ENCODE assay signal across 7 mouse cellular contexts in genomic region chr11:88728508-88728890, GRCm38 (mm10). TPM values are rescaled to one million over a fixed set of nuclear protein-coding genes. Genes with fewer than 3 reads are reported as not detected.
DNase-seq lines count a peak whose midpoint lies in the region; ATAC-seq and TF ChIP-seq lines count a peak whose summit lies in the region.

No protein-coding gene starts in this region.

- H3K36me3 ChIP-seq in ES-Bruce4 (ENCODE audit: control insufficient read depth, insufficient read depth, low read length, poor library complexity, severe bottlenecking): no peaks in the 10 kb centered on the region
- no peaks in the 10 kb centered on the region for H3K36me3 ChIP-seq in embryonic facial prominence, embryonic 10.5 days (replicated peaks)
- no peaks in the 10 kb centered on the region for H3K36me3 ChIP-seq in heart, embryonic 13.5 days
- no peaks in the 10 kb centered on the region for H3K36me3 ChIP-seq in small intestine, adult 2 months (ENCODE audit: control insufficient read depth, insufficient read depth, low read length)

- H3K4me2 ChIP-seq in heart, embryonic 13.5 days: peak overlapping the region; percentile 16; the same call in 1 of the 2 replicates

- 4% methylated on average over 6 of the region's 6 CpGs for WGBS in embryonic facial prominence, embryonic 10.5 days
- WGBS in heart, embryonic 13.5 days: 2% methylated on average over 6 of the region's 6 CpGs
- WGBS in small intestine, adult 2 months: 3% methylated on average over 6 of the region's 6 CpGs

- DNase-seq in adrenal gland, postnatal 10 days: peak; percentile 85
- peak; percentile 81 for DNase-seq in embryonic facial prominence, embryonic 10.5 days (ENCODE audit: low spot score)
- peak; percentile 88 to 90 for DNase-seq in layer of hippocampus, postnatal 10 days (ENCODE audit: low spot score in 2 of 2)

- TF ChIP-seq EP300 in ES-Bruce4 (IDR thresholded peaks at IDR 0.05; ENCODE audit: insufficient read depth, low read depth, low read length): no peak

- no peaks in the 10 kb centered on the region for H3K9me3 ChIP-seq in ES-Bruce4 (replicated peaks; ENCODE audit: control insufficient read depth, insufficient read depth, low read length, poor library complexity, severe bottlenecking)
- H3K9me3 ChIP-seq in embryonic facial prominence, embryonic 10.5 days: no peaks in the 10 kb centered on the region
- no peaks in the 10 kb centered on the region for H3K9me3 ChIP-seq in heart, embryonic 13.5 days

- H3K4me1 ChIP-seq in ES-Bruce4 (ENCODE audit: control insufficient read depth, insufficient read depth, low read length): no peaks in the 10 kb centered on the region
- H3K4me1 ChIP-seq in embryonic facial prominence, embryonic 10.5 days: peaks cover 40% of the 10 kb centered on the region
- peaks cover 29% of the 10 kb centered on the region for H3K4me1 ChIP-seq in heart, embryonic 13.5 days
- H3K4me1 ChIP-seq in small intestine, adult 2 months (ENCODE audit: control insufficient read depth, insufficient read depth, insufficient read length, low read length): no peaks in the 10 kb centered on the region

- no peak for TF ChIP-seq POLR2A in ES-Bruce4 (IDR thresholded peaks at IDR 0.05; ENCODE audit: insufficient read depth, low read length)
- no peak for TF ChIP-seq POLR2A in small intestine, adult 2 months (IDR thresholded peaks at IDR 0.05; ENCODE audit: low read depth, low read length)

- H3K9ac ChIP-seq in ES-Bruce4 (ENCODE audit: low read depth, poor library complexity, severe bottlenecking): no peak overlapping the region
- H3K9ac ChIP-seq in heart, embryonic 13.5 days: no peak overlapping the region

- peak; percentile 85 for TF ChIP-seq CTCF in ES-Bruce4 (IDR thresholded peaks at IDR 0.05; ENCODE audit: low read depth, low read length)
- peak; percentile 98; the same call in 1 of the 2 replicates for TF ChIP-seq CTCF in small intestine, adult 2 months (IDR thresholded peaks at IDR 0.05; ENCODE audit: extremely low read depth, insufficient read length, insufficient replicate concordance, low read depth, low read length)

- H3K27ac ChIP-seq in ES-Bruce4 (ENCODE audit: insufficient read depth, low read length): no peak overlapping the region
- H3K27ac ChIP-seq in embryonic facial prominence, embryonic 10.5 days (replicated peaks): peak overlapping the region; percentile 77
- H3K27ac ChIP-seq in heart, embryonic 13.5 days (replicated peaks): peak overlapping the region; percentile 82
- H3K27ac ChIP-seq in small intestine, adult 2 months (ENCODE audit: insufficient read depth, low read depth, low read length): no peak overlapping the region

- no peak for ATAC-seq in heart, embryonic 13.5 days (ENCODE audit: extremely low read depth, insufficient number of reproducible peaks, low FRiP score, low TSS enrichment)
- peak; percentile 88 for ATAC-seq in megakaryocyte, adult 5-6 weeks (ENCODE audit: poor library complexity, severe bottlenecking)

- H3K4me3 ChIP-seq in ES-Bruce4 (ENCODE audit: low read depth, low read length): no peak overlapping the region
- H3K4me3 ChIP-seq in embryonic facial prominence, embryonic 10.5 days: peak overlapping the region; percentile 17; the same call in 1 of the 2 replicates
- no peak overlapping the region for H3K4me3 ChIP-seq in heart, embryonic 13.5 days
- H3K4me3 ChIP-seq in small intestine, adult 2 months (ENCODE audit: low read depth, low read length): no peak overlapping the region

- H3K27me3 ChIP-seq in ES-Bruce4 (ENCODE audit: control insufficient read depth, insufficient read depth, low read length, poor library complexity, severe bottlenecking): no peaks in the 10 kb centered on the region
- no peaks in the 10 kb centered on the region for H3K27me3 ChIP-seq in embryonic facial prominence, embryonic 10.5 days (replicated peaks; ENCODE audit: low read depth, poor library complexity, severe bottlenecking)
- H3K27me3 ChIP-seq in heart, embryonic 13.5 days (replicated peaks): no peaks in the 10 kb centered on the region
- H3K27me3 ChIP-seq in small intestine, adult 2 months (ENCODE audit: control insufficient read depth, insufficient read depth, low read length): no peaks in the 10 kb centered on the region

RNA-seq across cellular contexts. Expression of gene Msi2, which starts 10.2 kb away (rescaled TPM):
- polyA plus RNA-seq in ES-Bruce4 (2011; ENCODE audit: insufficient read depth, insufficient read length, low read depth, missing spikeins): 110 and 111 TPM in 2 replicates
- total RNA-seq in adrenal gland, postnatal 10 days (2021): 100 to 1,000 TPM; 149 to 152 TPM
- 20.2 and 22.6 TPM in 2 replicates for polyA plus RNA-seq in embryonic facial prominence, embryonic 10.5 days (2016; fragmentation: Nextera tagmentation; extraction: Ambion mirVana)
- polyA plus RNA-seq in heart, embryonic 13.5 days (2015; fragmentation: Nextera tagmentation; extraction: Ambion mirVana): 16.2 and 18.8 TPM in 2 replicates
- total RNA-seq in layer of hippocampus, postnatal 10 days (2021): 10 to 100 TPM; 97.4 to 97.6 TPM
- 5.3 and 5.7 TPM in 2 replicates for total RNA-seq in megakaryocyte, adult 5-6 weeks (2015)
- 7.8 and 14.4 TPM in 2 replicates for total RNA-seq in megakaryocyte, adult 5-6 weeks (2017)
- 5.1 and 8.8 TPM in 2 replicates for polyA plus RNA-seq in small intestine, adult 2 months (2012; rRNA removed)

Comparison
In these comparisons a context has a peak if more than half of its experiments do, and no peak if none do; other contexts are left out.
1. H3K27ac ChIP-seq: peak in embryonic facial prominence, embryonic 10.5 days (single experiment) and heart, embryonic 13.5 days (single experiment); none in ES-Bruce4 (single experiment) and small intestine, adult 2 months (single experiment).
2. Peak in every context shown above with its lines, with median percentiles within 50 percentile points of each other: DNase-seq.